Mouse (Mus musculus) hindbrain, embryonic 16.5 days (tissue): Measurements from ENCODE around the gene Nfxl1. TPM values are rescaled to one million over a fixed set of nuclear protein-coding genes. Genes with fewer than 3 reads are reported as not detected.

Experiments used
- ATAC-seq: fragments of 200-750 bp; cut with Nextera tagmentation; 2 replicates; pipeline ENCODE4 v1.8.0; 2017; ENCODE audit warnings: moderate TSS enrichment, moderate library complexity
- H3K27ac ChIP-seq: fragments of 300-500 bp; sonication (generic); 2 replicates; pipeline ENCODE4 v1.5.1; 2014; ENCODE audit warnings: low read depth, mild to moderate bottlenecking, control low read depth, low read length, moderate library complexity
- H3K27me3 ChIP-seq: fragments of 300-500 bp; sonication (generic); replicated peaks from 2 replicates; pipeline ENCODE4 v1.6.1; 2014; ENCODE audit warnings: low read length; ENCODE audit not compliant: control insufficient read depth, insufficient read depth
- H3K36me3 ChIP-seq: fragments of 300-500 bp; sonication (generic); 2 replicates; pipeline ENCODE4 v1.6.1; 2014; ENCODE audit warnings: mild to moderate bottlenecking, low read length, moderate library complexity, mixed read lengths; ENCODE audit not compliant: control insufficient read depth, insufficient read depth
- H3K4me1 ChIP-seq: fragments of 300-500 bp; sonication (generic); 2 replicates; pipeline ENCODE4 v1.6.1; 2014; ENCODE audit warnings: low read depth, low read length; ENCODE audit not compliant: control insufficient read depth, insufficient read depth
- H3K4me2 ChIP-seq: fragments of 300-500 bp; sonication (generic); 2 replicates; pipeline ENCODE4 v1.6.1; 2014; ENCODE audit warnings: mild to moderate bottlenecking, low read length, control low read depth, moderate library complexity
- H3K4me3 ChIP-seq: fragments of 300-500 bp; sonication (generic); 2 replicates; pipeline ENCODE4 v1.5.1; 2014; ENCODE audit warnings: mild to moderate bottlenecking, low read length, control low read depth, moderate library complexity
- H3K9ac ChIP-seq: fragments of 300-500 bp; sonication (generic); 2 replicates; pipeline ENCODE4 v1.6.1; 2014; ENCODE audit warnings: low read depth, mild to moderate bottlenecking, control low read depth, low read length, moderate library complexity
- H3K9me3 ChIP-seq: fragments of 300-500 bp; sonication (generic); 2 replicates; pipeline ENCODE4 v1.6.1; 2014; ENCODE audit warnings: mild to moderate bottlenecking, low read length, moderate library complexity; ENCODE audit not compliant: control insufficient read depth
- WGBS: fragments of 180-500 bp; shearing (Covaris S2); extraction: QIAGEN DNeasy Blood & Tissue Kit; methylation state at CpG from one replicate; pipeline ENCODE4 v1.1.7; 2014; 5-methylcytosine and 5-hydroxymethylcytosine counted together
- polyA plus RNA-seq: library from polyadenylated mRNA; unstranded; fragments of >200 nt; fragmentation: Nextera tagmentation; extraction: Ambion mirVana; gene quantifications from 2 replicates; pipeline ENCODE4 v1.2.1, GENCODE M21; 2015

Nfxl1 gene
- polyA plus RNA-seq, 1 experiment from 2014 or later: 9.3 TPM

GRCm38 (mm10) chr5:72503531-72504523, 55.7 kb downstream of the Nfxl1 start, which contains the start of gene Corin:
Gene Corin, minus strand, starts transcription at chr5:72504473.
- peaks cover 14% of the 10 kb centered on the region for H3K4me1 ChIP-seq
- no peaks in the 10 kb centered on the region for H3K36me3 ChIP-seq
- H3K4me3 ChIP-seq: peak within 1 kb of the TSS; percentile 48
- 1% methylated on average over 58 of the region's 64 CpGs for WGBS
- H3K4me2 ChIP-seq: peak within 1 kb of the TSS; percentile 66
- H3K27me3 ChIP-seq: peaks cover 26% of the 10 kb centered on the region
- H3K27ac ChIP-seq: no peak within 1 kb of the TSS
- H3K9me3 ChIP-seq: no peaks in the 10 kb centered on the region
- ATAC-seq: peak; percentile 38; the same call in 1 of the 2 replicates
- H3K9ac ChIP-seq: peak within 1 kb of the TSS; percentile 55

- no peak overlapping the region for H3K4me3 ChIP-seq
- 68% methylated on average over 8 of the region's 8 CpGs for WGBS
- no peak overlapping the region for H3K4me2 ChIP-seq
These were observed 56.7 kb downstream of the Nfxl1 start for GRCm38 (mm10) chr5:72502778-72503177.

GRCm38 (mm10) chr5:72501763-72502162, 57.7 kb downstream of the Nfxl1 start:
- H3K36me3 ChIP-seq: no peaks in the 10 kb centered on the region
- H3K9me3 ChIP-seq: no peaks in the 10 kb centered on the region
- no peak overlapping the region for H3K4me2 ChIP-seq
- peaks cover 14% of the 10 kb centered on the region for H3K4me1 ChIP-seq
- 60% methylated on average over 3 of the region's 3 CpGs for WGBS
- peaks cover 26% of the 10 kb centered on the region for H3K27me3 ChIP-seq
- H3K4me3 ChIP-seq: no peak overlapping the region
- no peak overlapping the region for H3K27ac ChIP-seq
- H3K9ac ChIP-seq: no peak overlapping the region
- ATAC-seq: no peak

More at GRCm38 (mm10) chr5:72502778-72503177, 56.7 kb downstream of the Nfxl1 start:
- ATAC-seq: no peak
- Histone ChIP-seq H3K9me3 (no peaks in the 10 kb centered on the region), H3K36me3 (no peaks in the 10 kb centered on the region), H3K9ac (no peak overlapping the region), H3K27me3 (peaks cover 26% of the 10 kb centered on the region), H3K4me1 (peaks cover 14% of the 10 kb centered on the region), H3K27ac (no peak overlapping the region)

DNA sequence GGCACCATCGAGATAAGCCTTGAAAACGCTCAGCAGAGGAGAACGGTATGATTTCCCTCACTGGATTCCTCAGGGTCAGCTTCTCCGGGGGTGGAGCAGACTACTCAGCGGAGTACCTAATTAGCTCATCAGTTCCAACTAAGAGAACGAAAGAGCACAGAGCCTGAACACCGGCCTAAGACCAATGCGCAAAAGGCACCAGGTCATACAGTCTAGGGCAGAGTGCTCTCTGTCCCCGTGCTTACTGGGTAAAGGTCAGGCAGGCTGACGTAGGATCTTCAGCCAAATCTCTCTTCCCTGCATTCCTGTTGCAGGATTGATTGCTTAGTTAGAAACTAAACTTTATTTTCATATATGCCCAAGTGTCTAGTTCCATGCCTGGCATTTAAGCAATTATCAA, 61.2 kb downstream of the Nfxl1 start:
- Histone ChIP-seq H3K4me1 (peaks cover under 1% of the 10 kb centered on the region; the same call in 1 of the 2 replicates), H3K27ac (no peak overlapping the region), H3K9ac (no peak overlapping the region), H3K36me3 (no peaks in the 10 kb centered on the region), H3K4me3 (no peak overlapping the region), H3K9me3 (no peaks in the 10 kb centered on the region), H3K27me3 (peaks cover 14% of the 10 kb centered on the region), H3K4me2 (no peak overlapping the region)
- ATAC-seq: no peak
- WGBS: 80% methylated on average over 10 of the region's 10 CpGs

GRCm38 (mm10) chr5:72496756-72497155, 62.7 kb downstream of the Nfxl1 start:
- H3K36me3 ChIP-seq: no peaks in the 10 kb centered on the region
- no peak overlapping the region for H3K4me2 ChIP-seq
- no peak overlapping the region for H3K27ac ChIP-seq
- H3K9me3 ChIP-seq: no peaks in the 10 kb centered on the region
- ATAC-seq: no peak
- H3K9ac ChIP-seq: no peak overlapping the region
- no peaks in the 10 kb centered on the region for H3K4me1 ChIP-seq
- no peak overlapping the region for H3K4me3 ChIP-seq
- WGBS: 89% methylated on average over 4 of the region's 4 CpGs
- H3K27me3 ChIP-seq: 0 out of 2 replicates have a peak, but pooled peaks cover 3% of the 10 kb centered on the region

- H3K4me3 ChIP-seq: no peak overlapping the region
- 68% methylated on average over 7 of the region's 7 CpGs for WGBS
- no peaks in the 10 kb centered on the region for H3K9me3 ChIP-seq
- H3K4me1 ChIP-seq: no peaks in the 10 kb centered on the region
- H3K4me2 ChIP-seq: no peak overlapping the region
- no peaks in the 10 kb centered on the region for H3K36me3 ChIP-seq
- no peak for ATAC-seq
- no peaks in the 10 kb centered on the region for H3K27me3 ChIP-seq
- H3K9ac ChIP-seq: no peak overlapping the region
- no peak overlapping the region for H3K27ac ChIP-seq
These were observed 65.6 kb downstream of the Nfxl1 start for GRCm38 (mm10) chr5:72493906-72494305.

DNA sequence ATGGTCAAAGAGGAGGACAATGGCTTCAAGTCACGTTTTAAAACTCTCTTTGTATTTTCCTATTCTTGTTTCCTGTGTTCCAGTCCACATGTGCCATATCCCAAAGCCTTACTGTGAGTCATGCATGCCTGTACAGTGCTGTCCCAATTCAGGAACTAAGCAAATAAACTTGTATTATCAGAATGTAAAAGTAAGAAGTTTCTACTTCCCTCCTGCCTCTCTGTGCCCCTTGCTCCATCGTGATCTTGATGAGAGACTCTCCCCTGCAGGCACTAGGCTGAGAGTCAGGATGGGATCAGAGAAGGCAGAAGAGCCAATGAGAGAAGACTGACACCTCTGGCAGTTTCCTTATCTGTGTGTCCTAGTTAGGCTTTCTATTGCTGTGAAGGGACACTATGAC, 68.3 kb downstream of the Nfxl1 start:
- 63% methylated on average over 2 of the region's 2 CpGs for WGBS

GRCm38 (mm10) chr5:72480456-72480855, 79.0 kb downstream of the Nfxl1 start:
- 25% methylated on average over 7 of the region's 7 CpGs for WGBS
- Histone ChIP-seq H3K9ac (no peak overlapping the region), H3K4me3 (no peak overlapping the region), H3K4me2 (no peak overlapping the region), H3K4me1 (no peaks in the 10 kb centered on the region), H3K36me3 (no peaks in the 10 kb centered on the region), H3K27ac (no peak overlapping the region), H3K9me3 (no peaks in the 10 kb centered on the region), H3K27me3 (no peaks in the 10 kb centered on the region)
- no peak for ATAC-seq

More for the DNA sequence above, 68.3 kb downstream of the Nfxl1 start:
- H3K4me3 ChIP-seq: no peak overlapping the region
- ATAC-seq: no peak
- H3K9me3 ChIP-seq: no peaks in the 10 kb centered on the region
- H3K9ac ChIP-seq: no peak overlapping the region
- H3K4me2 ChIP-seq: no peak overlapping the region
- H3K36me3 ChIP-seq: no peaks in the 10 kb centered on the region
- H3K4me1 ChIP-seq: no peaks in the 10 kb centered on the region
- no peak overlapping the region for H3K27ac ChIP-seq
- H3K27me3 ChIP-seq: no peaks in the 10 kb centered on the region

DNA sequence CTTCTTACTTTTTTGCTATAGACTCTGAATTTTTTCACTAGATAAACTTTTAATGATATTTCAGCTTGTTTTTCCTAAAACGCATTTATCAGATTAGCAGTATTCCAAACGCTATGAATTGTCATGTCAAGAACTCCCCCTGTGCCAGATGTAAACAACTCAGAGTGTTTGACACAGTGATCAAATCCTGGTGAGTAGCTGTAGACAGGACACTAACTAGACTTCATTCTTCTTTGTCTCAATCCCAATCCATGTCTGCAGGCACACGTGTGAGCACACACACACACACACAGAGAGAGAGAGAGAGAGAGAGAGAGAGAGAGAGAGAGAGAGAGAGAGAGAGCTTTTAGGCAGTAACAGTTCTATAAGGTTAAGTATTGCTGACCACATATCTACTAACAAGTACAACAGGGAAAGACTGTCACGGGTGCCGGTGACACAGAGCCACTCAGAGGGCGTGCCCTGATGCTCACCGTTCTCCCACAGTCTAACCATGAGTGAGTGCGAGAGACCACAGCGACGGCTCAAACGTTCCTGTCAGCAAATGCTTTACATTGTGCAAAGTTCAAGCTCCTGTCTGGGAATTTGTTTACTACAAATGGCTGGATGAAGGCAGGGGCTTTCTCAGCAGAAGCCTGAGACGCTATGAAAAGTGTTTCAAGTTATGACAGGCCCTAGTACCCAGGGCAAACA, 87.0 kb downstream of the Nfxl1 start:
- Histone ChIP-seq H3K4me3 (no peak overlapping the region), H3K27me3 (no peaks in the 10 kb centered on the region), H3K27ac (no peak overlapping the region), H3K9me3 (no peaks in the 10 kb centered on the region), H3K9ac (no peak overlapping the region), H3K4me1 (no peaks in the 10 kb centered on the region), H3K36me3 (no peaks in the 10 kb centered on the region), H3K4me2 (no peak overlapping the region)
- no peak for ATAC-seq
- WGBS: 80% methylated on average over 12 of the region's 12 CpGs
